Mouse (Mus musculus) layer of hippocampus, postnatal 10 days (tissue): ENCODE data around the gene Hapln3. TPM values are rescaled to one million over a fixed set of nuclear protein-coding genes. Genes with fewer than 3 reads are reported as not detected.

ENCODE experiments used
- DNase-seq, 2 experiments: peaks; one replicate each; pipeline ENCODE4 v3.0.0; 2021; ENCODE audit warnings: low spot score in 2 of 2
- total RNA-seq, 2 experiments: library from RNA; stranded (reverse); gene quantifications; 2 replicates each; pipeline ENCODE4 v1.2.3; 2021

Gene Hapln3
- total RNA-seq, 2 experiments from 2014 or later = 9.1 to 11.6 TPM

- peak; percentile 86 to 89 for DNase-seq
Observed at GRCm38 (mm10) chr7:79080572-79081399, 50.0 kb downstream of the Hapln3 start.

GRCm38 (mm10) chr7:79079212-79079611 is 51.6 kb downstream of the Hapln3 start:
- DNase-seq = peak; percentile 43 to 49

- DNase-seq = no peak
Observed at GRCm38 (mm10) chr7:79068231-79068630, 62.6 kb downstream of the Hapln3 start.

GRCm38 (mm10) chr7:79067466-79067865 is 63.4 kb downstream of the Hapln3 start:
- no peak for DNase-seq

Other genes starting within 250 kb of the Hapln3 start
- 10 to 100 TPM; 32.3 to 36.5 TPM for gene Aen, start 235.2 kb downstream of the Hapln3 start, total RNA-seq
- 1 to 10 TPM in 1 of 2 experiments, under 1 TPM in 1; 0.73 to 1.2 TPM for gene Isg20, start 217.6 kb downstream of the Hapln3 start, total RNA-seq
- 1 to 10 TPM; 5.6 to 5.7 TPM for gene Acan, start 77.5 kb downstream of the Hapln3 start, total RNA-seq
- gene Mfge8, start 18.0 kb upstream of the Hapln3 start, total RNA-seq = 100 to 1,000 TPM; 184 to 195 TPM
- 100 to 1,000 TPM in 1 of 2 experiments, 10 to 100 TPM in 1; 93.4 to 101 TPM for gene Abhd2, start 142.2 kb upstream of the Hapln3 start, total RNA-seq